Mouse (Mus musculus) lung, embryonic 14.5 days (tissue): ENCODE data around the gene Rhbg. TPM values are rescaled to one million over a fixed set of nuclear protein-coding genes. Genes with fewer than 3 reads are reported as not detected.
"Not testable (repeated sequence)": the region's sequence is repeated elsewhere in the genome, so short reads cannot be mapped to it uniquely, and the experiment has no call there.

Source experiments
- ATAC-seq: fragments of 200-750 bp; cut with Nextera tagmentation; 2 replicates; pipeline ENCODE4 v1.8.0; 2017; ENCODE audit warnings: mild to moderate bottlenecking, moderate TSS enrichment, moderate library complexity; ENCODE audit not compliant: insufficient read depth
- DNase-seq: peaks from one replicate; pipeline ENCODE4 v3.0.0-alpha.2; 2015
- H3K27ac ChIP-seq: fragments of 300-500 bp; sonication (generic); 2 replicates; pipeline ENCODE4 v1.5.1; 2014; ENCODE audit warnings: low read depth, mild to moderate bottlenecking, moderate library complexity
- H3K27me3 ChIP-seq: fragments of 300-500 bp; sonication (generic); 2 replicates; pipeline ENCODE4 v1.6.1; 2014; ENCODE audit warnings: low read length, control low read depth; ENCODE audit not compliant: insufficient read depth
- H3K36me3 ChIP-seq: fragments of 300-500 bp; sonication (generic); 2 replicates; pipeline ENCODE4 v1.6.1; 2014; ENCODE audit warnings: control low read depth; ENCODE audit not compliant: insufficient read depth
- H3K4me1 ChIP-seq: fragments of 300-500 bp; sonication (generic); 2 replicates; pipeline ENCODE4 v1.6.1; 2014; ENCODE audit warnings: antibody characterized with exemption, control low read depth; ENCODE audit not compliant: insufficient read depth
- H3K4me2 ChIP-seq: fragments of 300-500 bp; sonication (generic); 2 replicates; pipeline ENCODE4 v1.6.1; 2014; ENCODE audit warnings: mild to moderate bottlenecking
- H3K4me3 ChIP-seq: fragments of 300-500 bp; sonication (generic); 2 replicates; pipeline ENCODE4 v1.5.1; 2014; ENCODE audit warnings: low read depth, low read length
- H3K9ac ChIP-seq: fragments of 300-500 bp; sonication (generic); 2 replicates; pipeline ENCODE4 v1.6.1; 2014
- H3K9me3 ChIP-seq: fragments of 300-500 bp; sonication (generic); 2 replicates; pipeline ENCODE4 v1.6.1; 2016; ENCODE audit warnings: low read depth, low read length, control low read depth
- CTCF ChIP-seq: IDR thresholded peaks from 2 replicates; pipeline ENCODE4 v1.5.1; 2016; ENCODE audit warnings: antibody characterized with exemption, low read depth
- whole genome bisulfite sequencing: fragments of 180-500 bp; shearing (Covaris S2); extraction: QIAGEN DNeasy Blood & Tissue Kit; methylation state at CpG from one replicate; pipeline ENCODE4 v1.1.7; 2014; 5-methylcytosine and 5-hydroxymethylcytosine counted together
- polyA plus RNA-seq: library from polyadenylated mRNA; unstranded; fragments of >200 nt; fragmentation: Nextera tagmentation; extraction: Ambion mirVana; gene quantifications from 2 replicates; pipeline ENCODE4 v1.2.1, GENCODE M21; 2014

The Rhbg gene
- not detected in 2 replicates for polyA plus RNA-seq

DNA sequence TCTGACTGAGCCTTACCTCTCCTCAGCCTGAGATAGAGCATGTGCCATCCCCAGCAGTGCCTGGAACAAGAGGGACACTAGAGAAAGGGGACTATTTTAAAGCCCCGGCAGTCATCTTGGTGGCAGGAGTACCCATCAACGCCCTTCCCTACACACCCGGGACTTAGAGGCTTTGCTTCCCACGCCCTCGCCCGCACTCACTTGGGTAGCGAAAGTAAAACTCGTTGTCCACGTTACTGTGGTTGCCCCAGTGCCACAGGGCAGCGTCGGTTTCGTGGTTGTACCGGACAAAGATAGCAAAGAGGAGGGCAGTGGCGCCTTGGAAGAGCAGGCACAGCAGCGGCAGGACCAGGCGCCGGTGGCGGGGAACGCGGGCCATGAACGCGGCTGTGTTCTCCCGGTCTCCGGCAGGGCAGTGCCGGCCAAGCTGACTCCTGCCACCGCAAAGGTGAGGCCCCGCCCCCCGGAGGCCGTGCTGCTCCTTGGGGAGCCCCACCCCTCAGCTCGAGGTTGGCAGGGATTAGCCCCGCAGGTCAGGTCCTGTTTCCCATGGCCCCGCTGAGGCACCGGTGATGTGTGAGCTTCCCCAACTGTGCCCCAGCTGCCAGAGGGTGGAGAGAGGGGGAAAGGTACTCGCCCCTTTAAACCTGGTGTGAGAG lies at the start of gene Rhbg:
Gene Rhbg, minus strand, starts transcription at position 442 of the 659 bp plus-strand sequence.
- H3K27ac ChIP-seq, result no peak within 1 kb of the TSS
- 2% methylated on average over 34 of the region's 34 CpGs for WGBS
- no peaks in the 10 kb centered on the region for H3K9me3 ChIP-seq
- DNase-seq (peak; percentile 34), ATAC-seq (no peak)
- TF ChIP-seq CTCF, result no peak
- peak within 1 kb of the TSS; percentile 66 for H3K4me2 ChIP-seq
- no peaks in the 10 kb centered on the region for H3K4me1 ChIP-seq
- peak within 1 kb of the TSS; percentile 40 for H3K9ac ChIP-seq
- peak within 1 kb of the TSS; percentile 39 for H3K4me3 ChIP-seq
- no peaks in the 10 kb centered on the region for H3K36me3 ChIP-seq
- peaks cover 33% of the 10 kb centered on the region for H3K27me3 ChIP-seq

DNA sequence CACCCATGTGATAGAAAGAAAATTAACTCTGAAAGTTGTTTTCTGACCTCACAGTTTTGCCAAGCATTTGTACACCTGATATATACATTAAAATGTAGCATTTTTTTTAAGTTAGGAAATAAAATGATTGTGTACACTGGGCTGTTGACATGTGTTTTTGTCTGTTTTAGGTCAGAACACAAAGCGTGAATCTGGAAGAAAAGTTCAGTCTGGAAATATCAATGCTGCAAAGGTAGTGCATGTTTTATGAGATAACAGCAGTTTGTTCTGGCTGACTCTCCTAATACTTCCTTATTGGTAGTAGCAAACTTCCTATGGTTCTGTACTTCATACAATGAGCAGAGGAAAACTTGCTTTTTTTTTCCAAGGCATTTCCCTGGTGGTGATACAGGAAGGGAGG lies 44.7 kb upstream of the Rhbg start:
- Histone ChIP-seq H3K36me3 (peaks cover 57% of the 10 kb centered on the region), H3K4me3 (no peak overlapping the region), H3K4me2 (peak overlapping the region; percentile 85; the same call in 1 of the 2 replicates), H3K4me1 (peaks cover 5% of the 10 kb centered on the region), H3K9me3 (no peaks in the 10 kb centered on the region), H3K9ac (no peak overlapping the region), H3K27me3 (no peaks in the 10 kb centered on the region), H3K27ac (no peak overlapping the region)
- ATAC-seq (no peak), DNase-seq (no peak)
- no peak for TF ChIP-seq CTCF
- 87% methylated on average over 1 of the region's 1 CpGs for WGBS

DNA sequence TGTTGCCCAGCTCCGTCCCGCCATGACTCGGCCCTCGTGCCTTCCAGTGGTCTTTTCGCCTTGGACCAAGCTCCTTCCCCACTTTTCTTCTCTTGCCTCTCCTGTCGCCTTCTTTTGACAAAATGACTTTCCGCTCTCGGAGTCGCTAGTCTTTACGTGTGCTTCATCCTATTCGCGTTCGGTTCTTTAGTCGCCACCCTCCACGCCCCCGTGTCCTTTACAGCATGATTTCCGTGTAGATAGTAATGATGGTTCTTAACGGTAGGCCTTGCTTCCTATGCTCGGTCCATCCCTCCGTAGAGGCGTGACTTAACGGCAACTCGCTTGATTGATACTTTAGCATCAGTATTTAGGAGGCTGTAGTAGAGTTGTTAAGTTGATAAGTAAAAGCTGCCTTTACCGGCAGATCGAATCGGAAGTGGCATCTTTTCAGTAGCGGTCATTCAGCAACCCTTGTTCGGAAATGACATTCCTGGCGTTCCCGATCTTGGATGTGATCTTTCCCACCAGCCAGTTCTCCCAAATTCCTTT lies 42.9 kb upstream of the Rhbg start:
- H3K9me3 ChIP-seq, result no peaks in the 10 kb centered on the region
- H3K27me3 ChIP-seq, result no peaks in the 10 kb centered on the region
- peaks cover 42% of the 10 kb centered on the region for H3K36me3 ChIP-seq
- H3K4me3 ChIP-seq, result peak overlapping the region; percentile 68
- WGBS, result under 1% methylated on average over 30 of the region's 30 CpGs
- DNase-seq (peak; percentile 46), ATAC-seq (no peak)
- no peak for TF ChIP-seq CTCF
- H3K4me1 ChIP-seq, result peaks cover 5% of the 10 kb centered on the region
- H3K4me2 ChIP-seq, result peak overlapping the region; percentile 85
- H3K9ac ChIP-seq, result peak overlapping the region; percentile 79
- peak overlapping the region; percentile 93 for H3K27ac ChIP-seq

DNA sequence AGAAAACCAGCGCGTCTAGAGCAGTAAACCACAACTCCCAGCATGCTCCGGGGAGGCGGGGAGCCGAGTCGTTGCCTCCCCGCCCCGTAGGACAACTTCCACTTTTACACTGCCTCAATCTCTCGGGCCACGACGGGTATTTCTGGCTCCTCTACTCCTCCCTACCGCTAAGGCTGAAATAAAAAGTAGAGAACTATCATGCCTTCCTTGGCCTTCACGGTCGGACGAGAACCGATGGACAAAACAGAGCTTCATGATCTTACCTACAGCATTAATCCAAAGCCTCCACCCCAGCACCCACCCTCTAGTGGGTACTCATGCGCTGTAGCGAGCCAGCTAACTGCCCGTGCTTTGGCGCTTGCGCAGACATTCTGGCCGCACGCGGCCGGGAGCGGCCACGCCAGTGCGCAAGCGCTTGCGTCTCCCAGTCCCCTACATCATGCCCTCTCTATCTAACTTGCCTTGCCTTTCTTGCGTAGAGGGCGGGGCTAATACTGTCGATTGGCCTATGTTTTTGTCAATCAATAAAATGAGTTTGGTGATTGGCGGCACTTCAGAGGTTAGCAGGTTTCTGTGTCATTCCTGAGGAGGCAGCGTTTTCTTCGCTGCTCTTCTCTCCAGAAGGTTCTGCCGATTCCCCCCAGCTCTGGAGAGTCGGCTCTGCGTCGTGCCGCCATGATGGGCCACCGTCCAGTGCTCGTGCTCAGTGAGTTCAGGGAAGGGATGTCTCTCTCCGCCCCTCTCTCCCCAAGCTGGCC lies 42.2 kb upstream of the Rhbg start, which contains the start of the genes Tsacc and Cct3:
Gene Tsacc, minus strand, starts transcription at position 439 of the 758 bp plus-strand sequence.
Gene Cct3, plus strand, starts transcription at position 556 of the 758 bp plus-strand sequence.
- Histone ChIP-seq H3K4me3 (peak within 1 kb of the TSS; percentile 68), H3K36me3 (peaks cover 36% of the 10 kb centered on the region), H3K27me3 (no peaks in the 10 kb centered on the region), H3K9me3 (no peaks in the 10 kb centered on the region), H3K4me1 (peaks cover 5% of the 10 kb centered on the region), H3K27ac (peak within 1 kb of the TSS; percentile 96), H3K9ac (peak within 1 kb of the TSS; percentile 79), H3K4me2 (peak within 1 kb of the TSS; percentile 85)
- DNase-seq (peak; percentile 99), ATAC-seq (peak; percentile 99)
- peak; percentile 40 for TF ChIP-seq CTCF
- WGBS, result under 1% methylated on average over 44 of the region's 44 CpGs

DNA sequence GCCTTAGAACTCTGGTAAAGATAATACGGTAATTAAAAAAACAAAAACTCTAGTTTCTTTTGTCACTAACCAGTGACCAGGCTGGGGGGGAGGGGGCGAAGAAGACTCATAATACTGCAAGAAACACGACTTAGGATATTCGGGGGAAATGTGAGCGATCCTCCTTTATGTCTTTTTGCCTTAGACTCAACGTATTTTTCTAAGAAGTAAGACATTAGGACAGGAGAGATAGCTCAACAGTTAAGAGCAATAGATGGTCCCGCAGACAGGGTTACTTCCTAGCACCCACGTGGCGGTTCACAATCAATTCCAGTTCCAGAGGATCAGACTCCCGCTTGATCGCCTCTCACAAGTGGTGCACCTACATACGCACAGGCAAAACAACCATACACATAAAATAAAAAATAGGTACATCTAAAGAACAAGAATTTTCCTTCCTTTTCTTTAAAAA lies 41.6 kb upstream of the Rhbg start:
- Histone ChIP-seq H3K27ac (peak overlapping the region; percentile 96), H3K9me3 (no peaks in the 10 kb centered on the region), H3K4me1 (peaks cover 5% of the 10 kb centered on the region), H3K9ac (peak overlapping the region; percentile 68), H3K4me2 (peak overlapping the region; percentile 85), H3K27me3 (no peaks in the 10 kb centered on the region), H3K36me3 (peaks cover 30% of the 10 kb centered on the region), H3K4me3 (peak overlapping the region; percentile 68)
- ATAC-seq, result peak; percentile 26; the same call in 1 of the 2 replicates
- WGBS, result 2% methylated on average over 12 of the region's 12 CpGs
- DNase-seq, result no peak
- TF ChIP-seq CTCF, result no peak

DNA sequence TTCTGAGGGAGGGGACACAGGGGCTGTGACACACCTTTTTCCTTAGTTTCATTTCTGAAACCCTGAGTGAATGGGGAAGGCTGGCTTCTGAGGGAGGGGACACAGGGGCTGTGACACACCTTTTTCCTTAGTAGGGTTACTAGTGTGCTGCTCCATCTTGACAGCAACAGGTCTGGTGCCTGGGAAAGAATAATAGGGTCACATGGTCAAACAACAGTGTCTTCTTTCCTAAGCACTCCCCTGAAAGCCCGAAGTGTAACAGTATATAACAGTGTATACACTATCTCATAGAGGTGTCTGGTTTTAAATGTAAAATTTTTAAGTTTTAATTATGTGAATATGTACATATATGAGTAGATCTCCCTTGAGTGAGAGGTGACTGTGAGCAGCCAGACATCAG lies 40.8 kb upstream of the Rhbg start:
- not testable (repeated sequence) for H3K27me3 ChIP-seq, DNase-seq, ATAC-seq, H3K4me1 ChIP-seq, H3K27ac ChIP-seq, H3K9me3 ChIP-seq
- H3K4me2 ChIP-seq, result peak overlapping the region; percentile 85
- H3K4me3 ChIP-seq, result peak overlapping the region; percentile 68
- peak overlapping the region; percentile 68; the same call in 1 of the 2 replicates for H3K9ac ChIP-seq
- H3K36me3 ChIP-seq, result peaks cover 21% of the 10 kb centered on the region
- 49% methylated on average over 1 of the region's 1 CpGs for WGBS

DNA sequence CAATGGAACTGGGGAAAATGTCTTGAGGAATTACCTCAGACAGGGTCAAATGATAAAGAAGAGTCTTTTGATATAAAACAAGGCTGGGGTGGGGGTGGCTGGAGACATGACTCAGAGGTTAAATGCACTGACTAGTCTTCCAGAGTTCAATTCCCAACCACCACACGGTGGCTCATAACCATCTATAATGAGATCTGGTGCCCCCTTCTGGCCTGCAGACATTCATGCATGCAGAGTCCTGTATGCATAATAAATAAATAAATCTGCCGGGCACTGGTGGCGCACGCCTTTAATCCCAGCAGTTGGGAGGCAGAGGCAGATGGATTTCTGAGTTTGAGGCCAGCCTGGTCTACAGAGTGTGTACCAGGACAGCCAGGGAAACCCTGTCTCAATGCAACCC lies 37.5 kb upstream of the Rhbg start:
- 52% methylated on average over 4 of the region's 4 CpGs for WGBS
- no peaks in the 10 kb centered on the region for H3K4me1 ChIP-seq
- H3K9ac ChIP-seq, result no peak overlapping the region
- peak; percentile 54 for TF ChIP-seq CTCF
- H3K27ac ChIP-seq, result no peak overlapping the region
- H3K4me3 ChIP-seq, result no peak overlapping the region
- no peaks in the 10 kb centered on the region for H3K27me3 ChIP-seq
- H3K36me3 ChIP-seq, result 0 out of 2 replicates have a peak, but pooled peaks cover 2% of the 10 kb centered on the region
- DNase-seq, result peak; percentile 42
- no peak overlapping the region for H3K4me2 ChIP-seq
- no peaks in the 10 kb centered on the region for H3K9me3 ChIP-seq
- no peak for ATAC-seq

DNA sequence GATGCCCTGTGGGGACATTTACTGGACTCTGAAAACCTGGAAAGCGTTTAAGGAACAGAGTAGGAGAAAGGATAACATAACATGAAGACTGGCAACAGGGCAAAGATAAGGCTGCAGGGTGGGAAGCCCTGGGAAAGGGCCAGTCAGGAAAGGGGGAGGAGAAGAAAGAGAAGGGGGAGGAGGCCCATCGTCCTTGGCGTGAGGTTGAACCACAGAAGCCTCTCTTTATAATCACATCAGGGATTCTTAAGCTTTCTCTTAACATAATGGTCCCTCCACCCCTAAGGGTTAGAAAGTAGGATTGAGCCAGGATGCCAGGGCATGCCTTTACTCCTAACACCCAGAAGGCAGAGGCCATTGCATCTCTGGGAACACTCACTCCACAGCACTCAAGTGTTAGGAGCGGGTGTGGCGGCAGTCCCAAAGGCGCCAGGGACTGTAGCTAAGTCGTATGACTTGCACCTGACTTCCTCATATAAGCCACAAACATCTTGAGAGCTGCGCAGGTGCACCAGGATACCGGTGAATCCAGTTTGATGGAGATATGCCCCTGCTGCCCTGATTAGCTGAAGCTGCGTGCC lies 33.7 kb upstream of the Rhbg start:
- not testable (repeated sequence) for H3K4me1 ChIP-seq, H3K9me3 ChIP-seq, H3K27me3 ChIP-seq, H3K27ac ChIP-seq, H3K9ac ChIP-seq, ATAC-seq, DNase-seq, H3K4me2 ChIP-seq, H3K36me3 ChIP-seq, H3K4me3 ChIP-seq
- 81% methylated on average over 8 of the region's 10 CpGs for WGBS
